Mouse (Mus musculus) myocyte (in vitro differentiated cells): ENCODE results near the gene Prss28. TPM values are rescaled to one million over a fixed set of nuclear protein-coding genes. Genes with fewer than 3 reads are reported as not detected.
A peak's percentile ranks its signal among the peaks of the same experiment; 100 is the strongest.

Experiments
- H3K27me3 ChIP-seq: one replicate; pipeline ENCODE4 v1.6.1; 2011; ENCODE audit not compliant: control insufficient read depth, insufficient read depth, insufficient read length
- H3K36me3 ChIP-seq: one replicate; pipeline ENCODE4 v1.6.1; 2011; ENCODE audit not compliant: control insufficient read depth, insufficient read depth
- H3K4me2 ChIP-seq: one replicate; pipeline ENCODE4 v1.6.1; 2011; ENCODE audit warnings: low read depth, control low read depth
- H3K4me3 ChIP-seq: one replicate; pipeline ENCODE4 v1.5.1; 2011; ENCODE audit warnings: mild to moderate bottlenecking, control low read depth, moderate library complexity
- H3K79me2 ChIP-seq: one replicate; pipeline ENCODE4 v1.6.1; 2011; ENCODE audit not compliant: control insufficient read depth, insufficient read depth
- H3ac ChIP-seq: one replicate; pipeline ENCODE4 v1.6.1; 2011; ENCODE audit not compliant: control insufficient read depth, insufficient read length
- CEBPB ChIP-seq: IDR thresholded peaks from 2 replicates; pipeline ENCODE4 v1.6.1; 2011; ENCODE audit warnings: mild to moderate bottlenecking, moderate library complexity; ENCODE audit not compliant: poor library complexity, insufficient read depth, severe bottlenecking
- E2F4 ChIP-seq: IDR thresholded peaks from one replicate; pipeline ENCODE4 v1.6.1; 2011; ENCODE audit warnings: mild to moderate bottlenecking, control low read depth, moderate library complexity; ENCODE audit not compliant: insufficient read depth
- MAX ChIP-seq: IDR thresholded peaks from one replicate; pipeline ENCODE4 v1.6.1; 2011; ENCODE audit warnings: low read depth, mild to moderate bottlenecking, control low read depth
- MYOD1 ChIP-seq, 3 experiments: IDR thresholded peaks; one replicate each; pipeline ENCODE4 v1.6.1; 2011; ENCODE audit warnings: control low read depth in 2 of 3, low read depth in 2 of 3, mild to moderate bottlenecking in 2 of 3, moderate library complexity in 1 of 3; ENCODE audit not compliant: insufficient read length in 2 of 3, control insufficient read depth in 1 of 3
- MYOG ChIP-seq, 3 experiments: IDR thresholded peaks; one replicate each; pipeline ENCODE4 v1.6.1; 2011; ENCODE audit warnings: control low read depth in 2 of 3, low read depth in 2 of 3, mild to moderate bottlenecking in 2 of 3; ENCODE audit not compliant: insufficient read length in 2 of 3, control insufficient read depth in 1 of 3, insufficient read depth in 1 of 3
- POLR2A ChIP-seq: IDR thresholded peaks from one replicate; pipeline ENCODE4 v1.6.1; 2011; ENCODE audit warnings: low read depth, mild to moderate bottlenecking, control low read depth, moderate library complexity; ENCODE audit not compliant: insufficient read length
- POLR2AphosphoS2 ChIP-seq: IDR thresholded peaks from one replicate; pipeline ENCODE4 v1.6.1; 2011; ENCODE audit warnings: low read depth, control low read depth; ENCODE audit not compliant: insufficient read length
- REST ChIP-seq: IDR thresholded peaks from one replicate; pipeline ENCODE4 v1.6.1; 2011; ENCODE audit warnings: mild to moderate bottlenecking, control low read depth, moderate library complexity; ENCODE audit not compliant: insufficient read depth, insufficient read length
- SRF ChIP-seq: IDR thresholded peaks from one replicate; pipeline ENCODE4 v1.6.1; 2011; ENCODE audit warnings: low read depth; ENCODE audit not compliant: control insufficient read depth, insufficient read length
- TCF12 ChIP-seq: IDR thresholded peaks from one replicate; pipeline ENCODE4 v1.6.1; 2011; ENCODE audit warnings: mild to moderate bottlenecking, control low read depth; ENCODE audit not compliant: poor library complexity, insufficient read depth, severe bottlenecking
- TCF3 ChIP-seq: IDR thresholded peaks from one replicate; pipeline ENCODE4 v1.6.1; 2011; ENCODE audit warnings: low read depth, control low read depth; ENCODE audit not compliant: insufficient read length
- USF1 ChIP-seq: IDR thresholded peaks from one replicate; pipeline ENCODE4 v1.6.1; 2011; ENCODE audit warnings: low read depth, mild to moderate bottlenecking, control low read depth, moderate library complexity
- polyA plus RNA-seq: library from polyadenylated mRNA; unstranded; fragments of >200 nt; fragmentation: generic; extraction: Trizol; gene quantifications from one replicate; pipeline ENCODE4 v1.2.1, GENCODE M21; 2012; ENCODE audit warnings: missing spikeins

The Prss28 gene
- not detected for polyA plus RNA-seq

- Histone ChIP-seq H3K79me2 (no peaks in the 10 kb centered on the region), H3K4me3 (no peak within 1 kb of the TSS), H3K4me2 (no peak within 1 kb of the TSS), H3K36me3 (no peaks in the 10 kb centered on the region), H3ac (no peak within 1 kb of the TSS), H3K27me3 (peaks cover 39% of the 10 kb centered on the region)
- TF ChIP-seq USF1 (no peak), POLR2AphosphoS2 (no peak), MAX (no peak), CEBPB (no peak), E2F4 (no peak), MYOG (IDR thresholded peaks at IDR 0.05; ENCODE audit: control insufficient read depth in 1 of 3, insufficient read depth in 1 of 3, insufficient read length in 2 of 3, low read depth in 2 of 3) (no peak), TCF3 (no peak), REST (no peak), SRF (no peak), POLR2A (no peak), MYOD1 (IDR thresholded peaks at IDR 0.05; ENCODE audit: control insufficient read depth in 1 of 3, insufficient read length in 2 of 3, low read depth in 2 of 3) (no peak), TCF12 (no peak)
These were observed at the start of gene Prss28 for GRCm38 (mm10) chr17:25308346-25308745. Gene Prss28, plus strand, starts transcription at chr17:25308646.

DNA sequence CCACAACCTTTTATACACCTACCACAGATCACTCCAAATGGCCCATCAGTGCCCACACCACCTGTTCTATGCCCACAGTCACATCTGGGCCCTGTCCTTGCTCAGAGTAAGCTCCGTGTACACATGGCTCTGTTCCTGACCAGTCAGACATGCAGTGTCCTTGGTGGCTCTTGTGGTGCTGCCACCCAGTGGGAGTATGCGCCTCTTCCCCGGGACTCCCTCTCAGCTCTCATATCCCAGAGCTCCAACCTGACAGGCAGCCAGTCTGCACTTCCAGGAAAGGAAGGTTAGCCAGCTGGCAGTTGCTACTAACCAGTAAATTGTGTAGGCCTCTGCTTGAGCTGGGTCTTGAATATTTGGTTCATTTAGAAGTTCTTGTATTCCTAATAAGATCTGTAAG lies 44.0 kb upstream of the Prss28 start:
- Histone ChIP-seq H3K4me2 (no peak overlapping the region), H3K79me2 (peaks cover 31% of the 10 kb centered on the region), H3K36me3 (peaks cover 62% of the 10 kb centered on the region), H3K4me3 (no peak overlapping the region), H3ac (no peak overlapping the region), H3K27me3 (no peaks in the 10 kb centered on the region)
- TF ChIP-seq POLR2A (no peak), REST (no peak), SRF (no peak), MAX (no peak), MYOD1 (IDR thresholded peaks at IDR 0.05; ENCODE audit: control insufficient read depth in 1 of 3, insufficient read length in 2 of 3, low read depth in 2 of 3) (no peak), TCF12 (no peak), POLR2AphosphoS2 (no peak), MYOG (IDR thresholded peaks at IDR 0.05; ENCODE audit: control insufficient read depth in 1 of 3, insufficient read depth in 1 of 3, insufficient read length in 2 of 3, low read depth in 2 of 3) (no peak)

- TF ChIP-seq USF1: no peak
- no peak for TF ChIP-seq POLR2AphosphoS2
- no peak for TF ChIP-seq E2F4
- no peak for TF ChIP-seq TCF12
- no peak for TF ChIP-seq MAX
- TF ChIP-seq POLR2A: no peak
- TF ChIP-seq MYOG (IDR thresholded peaks at IDR 0.05; ENCODE audit: control insufficient read depth in 1 of 3, insufficient read depth in 1 of 3, insufficient read length in 2 of 3, low read depth in 2 of 3): no peak
- no peak for TF ChIP-seq MYOD1 (IDR thresholded peaks at IDR 0.05; ENCODE audit: control insufficient read depth in 1 of 3, insufficient read length in 2 of 3, low read depth in 2 of 3)
- TF ChIP-seq SRF: no peak
- TF ChIP-seq CEBPB: no peak
- no peak for TF ChIP-seq TCF3
- no peak for TF ChIP-seq REST
- H3K36me3 ChIP-seq: peaks cover 33% of the 10 kb centered on the region
- no peaks in the 10 kb centered on the region for H3K27me3 ChIP-seq
- no peak overlapping the region for H3ac ChIP-seq
- H3K4me2 ChIP-seq: peak overlapping the region; percentile 95
- H3K4me3 ChIP-seq: peak overlapping the region; percentile 100
- H3K79me2 ChIP-seq: peaks cover 68% of the 10 kb centered on the region
These were observed 37.6 kb upstream of the Prss28 start for GRCm38 (mm10) chr17:25270795-25271335.

- no peaks in the 10 kb centered on the region for H3K27me3 ChIP-seq
- TF ChIP-seq MYOG (IDR thresholded peaks at IDR 0.05; ENCODE audit: control insufficient read depth in 1 of 3, insufficient read depth in 1 of 3, insufficient read length in 2 of 3, low read depth in 2 of 3) (no peak), E2F4 (no peak), MYOD1 (IDR thresholded peaks at IDR 0.05; ENCODE audit: control insufficient read depth in 1 of 3, insufficient read length in 2 of 3, low read depth in 2 of 3) (no peak), USF1 (no peak), TCF12 (no peak), MAX (no peak), SRF (no peak), REST (no peak), POLR2A (no peak), CEBPB (no peak)
- H3K4me3 ChIP-seq: peak overlapping the region; percentile 100
- H3K79me2 ChIP-seq: peaks cover 58% of the 10 kb centered on the region
- peak overlapping the region; percentile 87 for H3ac ChIP-seq
- H3K4me2 ChIP-seq: peak overlapping the region; percentile 95
- H3K36me3 ChIP-seq: peaks cover 18% of the 10 kb centered on the region
These were observed 36.1 kb upstream of the Prss28 start for GRCm38 (mm10) chr17:25272326-25272725.
